Mouse (Mus musculus): Measurements from ENCODE around the gene Tex21. TPM values are rescaled to one million over a fixed set of nuclear protein-coding genes. Genes with fewer than 3 reads are reported as not detected.

Gene Tex21
- total RNA-seq (2023) = not detected

GRCm38 (mm10) chr12:76246646-76247045 is at the start of gene Tex21:
Gene Tex21, minus strand, starts transcription at chr12:76246746.

DNA sequence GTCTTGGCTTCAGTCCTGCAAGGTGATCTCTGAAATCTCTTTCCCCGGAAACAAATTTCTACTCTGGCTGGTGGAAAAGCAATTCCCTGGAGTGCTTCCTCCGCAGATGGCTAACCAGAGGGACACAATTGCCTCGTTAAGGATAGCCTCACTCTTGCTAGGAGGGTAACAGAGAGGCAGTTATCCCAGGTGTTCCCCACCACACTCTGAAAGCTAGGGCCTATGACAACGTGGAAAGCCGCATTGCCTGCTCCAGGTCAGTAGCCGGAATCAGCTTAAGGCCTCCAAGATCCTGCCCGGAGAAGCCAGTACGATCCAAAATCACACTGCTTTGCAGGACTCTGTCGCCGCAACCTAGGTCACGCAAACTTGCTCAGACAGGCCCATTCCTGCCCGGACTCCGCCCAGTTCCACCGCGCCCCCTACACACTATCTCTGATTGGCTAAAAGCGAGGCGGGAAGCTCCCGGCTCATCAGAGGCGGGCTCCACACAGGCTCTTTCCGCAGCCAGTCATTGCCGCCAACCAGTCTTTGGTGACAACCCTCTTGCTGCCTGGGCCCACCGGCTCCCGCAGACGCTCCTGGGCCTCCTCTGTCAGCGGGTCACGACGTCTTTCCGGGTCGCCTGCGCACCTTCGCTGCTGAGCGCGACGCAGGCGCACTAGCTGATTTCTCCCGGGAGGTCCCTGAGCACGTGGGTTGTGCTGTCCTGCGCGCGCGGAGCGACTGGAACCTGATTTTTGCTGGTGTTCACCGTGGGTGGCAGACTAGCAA is 8.4 kb upstream of the Tex21 start, which contains the start of gene Mthfd1:
TSS of gene Mthfd1 (plus strand) at position 574 of the 774 bp plus-strand sequence.

GRCm38 (mm10) chr12:76177000-76177863 is 69.3 kb downstream of the Tex21 start, which contains the start of gene Esr2:
Gene Esr2, minus strand, starts transcription at chr12:76177259.

Other genes with a start within 250 kb of the Tex21 start
- not detected for gene Esr2, start 69.5 kb downstream of the Tex21 start, total RNA-seq (2023)
- gene Mthfd1, start 8.6 kb upstream of the Tex21 start, total RNA-seq (2023) = 10 to 100 TPM; 57.5 to 60.6 TPM
- gene Akap5, start 78.1 kb upstream of the Tex21 start, total RNA-seq (2023) = 1 to 10 TPM in 1 of 2 experiments, under 1 TPM in 1; 0.70 to 1.4 TPM
- gene Zbtb25, start 122.9 kb upstream of the Tex21 start, total RNA-seq (2023) = 10 to 100 TPM; 50.4 to 57.1 TPM
- 10 to 100 TPM; 15.4 to 17.8 TPM for gene Zbtb1, start 123.5 kb upstream of the Tex21 start, total RNA-seq (2023)
- 1 to 10 TPM; 1.8 to 2.4 TPM for gene Hspa2, start 157.4 kb upstream of the Tex21 start, total RNA-seq (2023)
- gene Ppp1r36, start 170.8 kb upstream of the Tex21 start, total RNA-seq (2023) = not detected

Measured in T-cell, adult 66 days (primary cell).